Mouse (Mus musculus) midbrain, postnatal 0 days (tissue): ENCODE results near the gene Glp2r. TPM values are rescaled to one million over a fixed set of nuclear protein-coding genes. Genes with fewer than 3 reads are reported as not detected.

Source experiments
- ATAC-seq: fragments of 200-750 bp; cut with Nextera tagmentation; 2 replicates; pipeline ENCODE4 v1.8.0; 2017; ENCODE audit warnings: moderate number of reproducible peaks, mild to moderate bottlenecking, moderate TSS enrichment, moderate library complexity; ENCODE audit not compliant: low FRiP score
- DNase-seq: peaks from one replicate; pipeline ENCODE4 v3.0.0-alpha.2; 2015; ENCODE audit warnings: low spot score
- H3K27ac ChIP-seq: fragments of 300-500 bp; sonication (generic); 2 replicates; pipeline ENCODE4 v1.5.1; 2014; ENCODE audit warnings: low read depth, mild to moderate bottlenecking, low read length, mixed read lengths
- H3K27me3 ChIP-seq: fragments of 300-500 bp; sonication (generic); 2 replicates; pipeline ENCODE4 v1.6.1; 2014; ENCODE audit warnings: low read length, control low read depth, mixed read lengths; ENCODE audit not compliant: insufficient read depth
- H3K36me3 ChIP-seq: fragments of 300-500 bp; sonication (generic); 2 replicates; pipeline ENCODE4 v1.6.1; 2014; ENCODE audit warnings: low read length, control low read depth, mixed read lengths; ENCODE audit not compliant: insufficient read depth
- H3K4me1 ChIP-seq: fragments of 300-500 bp; sonication (generic); 2 replicates; pipeline ENCODE4 v1.6.1; 2014; ENCODE audit warnings: mild to moderate bottlenecking, control low read depth, antibody characterized with exemption, low read length, mixed read lengths; ENCODE audit not compliant: insufficient read depth
- H3K4me2 ChIP-seq: fragments of 300-500 bp; sonication (generic); 2 replicates; pipeline ENCODE4 v1.6.1; 2014; ENCODE audit warnings: low read depth, mild to moderate bottlenecking, low read length, mixed read lengths; ENCODE audit not compliant: poor library complexity, severe bottlenecking
- H3K4me3 ChIP-seq: fragments of 300-500 bp; sonication (generic); 2 replicates; pipeline ENCODE4 v1.5.1; 2014; ENCODE audit warnings: low read depth, mild to moderate bottlenecking, low read length, moderate library complexity
- H3K9ac ChIP-seq: fragments of 300-500 bp; sonication (generic); replicated peaks from 2 replicates; pipeline ENCODE4 v1.6.1; 2014; ENCODE audit warnings: mild to moderate bottlenecking, low read length, moderate library complexity, mixed read lengths; ENCODE audit not compliant: poor library complexity, severe bottlenecking
- H3K9me3 ChIP-seq: fragments of 300-500 bp; sonication (generic); 2 replicates; pipeline ENCODE4 v1.6.1; 2016; ENCODE audit warnings: low read length, control low read depth
- CTCF ChIP-seq: IDR thresholded peaks from 2 replicates; pipeline ENCODE4 v1.5.1; 2016; ENCODE audit warnings: antibody characterized with exemption, mild to moderate bottlenecking
- WGBS: fragments of 180-500 bp; shearing (Covaris S2); extraction: QIAGEN DNeasy Blood & Tissue Kit; methylation state at CpG from one replicate; pipeline ENCODE4 v1.1.7; 2014; 5-methylcytosine and 5-hydroxymethylcytosine counted together
- polyA plus RNA-seq: library from polyadenylated mRNA; unstranded; fragments of >200 nt; fragmentation: Nextera tagmentation; extraction: Ambion mirVana; gene quantifications from 2 replicates; pipeline ENCODE4 v1.2.1, GENCODE M21; 2015
- total RNA-seq: library from RNA; depleted of rRNA; stranded (reverse); fragments of >200 nt; gene quantifications from 2 replicates; pipeline ENCODE4 v1.2.3, GENCODE M21; 2014

Glp2r gene
- total and polyA plus RNA-seq, 2 experiments from 2014 or later = 0.07 to 0.11 TPM

DNA sequence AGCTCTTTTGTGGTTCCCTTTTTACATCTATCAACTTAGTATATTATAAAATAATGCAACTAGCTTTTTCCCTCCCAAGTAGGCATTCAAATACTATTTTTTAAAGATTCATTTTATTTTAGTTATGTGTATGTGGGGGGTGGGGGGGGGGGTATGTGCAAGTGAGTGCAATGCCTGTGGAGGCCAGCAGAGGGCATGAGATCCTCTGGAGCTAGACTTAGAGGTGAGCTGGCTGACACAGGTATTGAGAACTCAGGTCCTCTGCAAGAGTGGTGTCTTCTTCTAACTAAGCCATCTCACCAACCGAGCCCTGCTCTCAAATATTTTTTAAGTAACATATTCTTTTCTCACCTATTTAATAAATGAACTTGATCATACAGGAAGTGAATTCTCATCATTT, 34.6 kb upstream of the Glp2r start:
- DNase-seq = no peak

DNA sequence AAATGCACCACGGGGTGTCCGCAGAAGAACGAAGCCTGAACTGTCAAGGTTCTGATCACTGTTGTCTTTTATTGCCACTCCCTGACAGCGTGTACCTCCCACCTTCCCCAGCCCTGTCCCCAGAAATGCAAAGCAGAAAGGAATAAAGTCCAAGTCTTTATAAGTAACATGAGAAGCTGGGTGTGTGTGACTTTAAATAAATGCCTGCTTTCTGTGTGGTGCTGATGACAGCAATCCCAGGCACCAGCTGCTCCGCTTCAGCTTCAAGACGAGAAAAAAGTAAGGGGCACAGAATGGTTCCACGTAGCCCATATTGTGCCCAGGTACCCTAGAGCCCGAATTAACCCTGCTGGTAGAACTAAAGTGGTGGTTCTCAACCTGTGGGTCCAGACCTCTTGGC, 30.2 kb upstream of the Glp2r start:
- TF ChIP-seq CTCF = no peak
- Histone ChIP-seq H3K27ac (no peak overlapping the region), H3K36me3 (no peaks in the 10 kb centered on the region), H3K4me2 (no peak overlapping the region), H3K4me3 (no peak overlapping the region), H3K9me3 (no peaks in the 10 kb centered on the region), H3K9ac (no peak overlapping the region), H3K4me1 (no peaks in the 10 kb centered on the region), H3K27me3 (no peaks in the 10 kb centered on the region)
- ATAC-seq = no peak
- WGBS = 79% methylated on average over 8 of the region's 8 CpGs
- no peak for DNase-seq

More for the DNA sequence above, 34.6 kb upstream of the Glp2r start:
- Histone ChIP-seq H3K9ac (no peak overlapping the region), H3K4me2 (no peak overlapping the region), H3K27me3 (no peaks in the 10 kb centered on the region), H3K4me3 (no peak overlapping the region), H3K9me3 (no peaks in the 10 kb centered on the region), H3K36me3 (no peaks in the 10 kb centered on the region), H3K27ac (no peak overlapping the region), H3K4me1 (no peaks in the 10 kb centered on the region)
- TF ChIP-seq CTCF = peak; percentile 26; the same call in 1 of the 2 replicates
- ATAC-seq = no peak
- 97% methylated on average over 1 of the region's 1 CpGs for WGBS

DNA sequence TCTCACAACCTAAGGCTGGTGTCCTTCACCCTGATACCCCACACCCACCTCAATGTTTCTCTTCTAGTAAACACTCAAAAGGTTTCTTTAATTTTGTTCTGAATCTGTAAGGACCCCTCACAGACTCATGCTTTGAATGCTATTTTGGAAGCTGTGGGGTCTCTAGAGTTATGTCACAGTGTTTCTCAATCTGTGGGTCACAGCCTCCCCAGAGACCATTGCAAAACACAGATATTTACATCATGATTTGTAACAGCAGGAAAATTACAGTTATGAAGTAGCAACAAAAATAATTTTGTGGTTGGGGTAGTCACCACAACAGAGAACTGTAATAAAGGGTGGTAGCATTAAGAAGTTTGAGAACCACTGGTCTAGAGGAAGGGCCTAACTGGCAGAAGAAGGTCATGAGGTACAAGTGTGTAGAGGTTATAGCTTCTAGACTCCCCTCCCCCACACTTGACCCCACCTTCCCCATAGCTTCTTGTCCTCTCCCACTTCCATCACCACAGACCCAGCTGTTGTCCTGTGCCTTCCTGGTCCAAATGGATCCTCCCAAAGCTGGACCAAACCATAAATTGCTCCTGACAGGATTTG, 29.3 kb upstream of the Glp2r start:
- Histone ChIP-seq H3K4me3 (no peak overlapping the region), H3K27me3 (no peaks in the 10 kb centered on the region), H3K27ac (no peak overlapping the region), H3K36me3 (no peaks in the 10 kb centered on the region), H3K9ac (no peak overlapping the region), H3K9me3 (no peaks in the 10 kb centered on the region), H3K4me2 (no peak overlapping the region), H3K4me1 (no peaks in the 10 kb centered on the region)
- no peak for DNase-seq
- no peak for TF ChIP-seq CTCF
- ATAC-seq = no peak

DNA sequence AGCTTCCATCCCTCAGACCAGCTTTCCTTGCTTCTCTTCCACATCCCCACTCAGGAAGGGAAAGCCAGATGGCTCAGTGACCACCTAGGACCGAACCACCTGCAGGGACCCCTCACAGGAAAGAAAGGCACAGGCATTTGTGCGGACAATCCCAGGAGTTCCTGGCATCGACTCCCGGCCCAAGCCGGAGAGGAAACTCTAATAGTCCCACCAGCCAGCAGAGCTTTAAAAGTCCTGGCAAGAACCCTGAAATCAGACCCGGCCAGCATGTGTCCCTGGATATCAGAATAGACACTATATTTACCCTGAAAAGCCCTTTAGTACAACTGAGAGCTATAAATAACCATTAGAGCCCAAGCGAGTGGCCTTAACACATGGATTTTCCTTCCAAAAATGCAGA, 27.0 kb upstream of the Glp2r start, which contains the start of gene Dhrs7c:
Gene Dhrs7c (plus strand): TSS at position 257 of the 400 bp plus-strand sequence.
- Histone ChIP-seq H3K4me1 (no peaks in the 10 kb centered on the region), H3K4me2 (no peak within 1 kb of the TSS), H3K36me3 (no peaks in the 10 kb centered on the region), H3K4me3 (no peak within 1 kb of the TSS), H3K9ac (no peak within 1 kb of the TSS), H3K9me3 (no peaks in the 10 kb centered on the region), H3K27ac (no peak within 1 kb of the TSS), H3K27me3 (no peaks in the 10 kb centered on the region)
- TF ChIP-seq CTCF = no peak
- no peak for ATAC-seq
- no peak for DNase-seq
- WGBS = 78% methylated on average over 7 of the region's 7 CpGs

DNA sequence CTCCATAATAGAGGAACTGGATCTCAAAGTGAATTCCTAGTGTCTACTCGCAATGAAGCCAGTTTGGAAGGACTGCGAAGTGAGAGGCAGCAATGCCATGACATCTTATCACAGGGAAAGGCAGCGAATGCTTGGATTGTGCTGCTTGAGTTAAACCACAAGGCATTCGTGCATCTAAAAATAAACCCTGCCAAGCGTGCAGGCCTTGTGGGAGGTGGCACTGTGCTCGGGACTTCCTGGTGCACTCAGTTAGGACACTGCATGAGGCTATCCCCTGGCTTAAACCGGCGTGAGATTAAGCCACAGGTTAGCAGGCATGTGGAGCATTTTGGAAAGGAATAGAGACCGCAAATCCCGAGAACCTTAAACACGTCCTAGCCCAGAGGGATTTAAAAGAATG, 19.2 kb upstream of the Glp2r start:
- no peak overlapping the region for H3K4me2 ChIP-seq
- no peak for ATAC-seq
- H3K4me1 ChIP-seq = no peaks in the 10 kb centered on the region
- no peaks in the 10 kb centered on the region for H3K27me3 ChIP-seq
- H3K27ac ChIP-seq = no peak overlapping the region
- no peak overlapping the region for H3K4me3 ChIP-seq
- TF ChIP-seq CTCF = no peak
- DNase-seq = no peak
- no peaks in the 10 kb centered on the region for H3K9me3 ChIP-seq
- H3K9ac ChIP-seq = no peak overlapping the region
- H3K36me3 ChIP-seq = no peaks in the 10 kb centered on the region
- WGBS = 78% methylated on average over 11 of the region's 11 CpGs

DNA sequence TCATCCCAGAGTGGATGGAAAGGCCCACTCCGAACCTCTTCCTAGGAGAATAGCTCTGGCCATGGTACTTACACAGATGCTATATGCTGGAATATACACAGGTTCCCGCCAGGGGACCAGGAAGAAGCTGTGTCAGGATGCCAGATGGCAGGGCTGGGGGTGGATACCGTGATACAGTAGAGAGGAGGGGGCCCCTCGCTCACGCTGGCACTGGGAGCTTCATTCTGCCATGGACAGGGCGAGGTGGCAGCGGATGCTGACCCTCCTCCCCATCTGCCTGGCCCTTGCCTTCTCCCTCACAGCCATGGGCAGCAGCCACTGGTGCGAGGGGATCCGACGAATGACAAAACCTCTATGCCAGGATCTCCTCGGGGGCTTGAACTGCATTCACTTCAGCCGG, 3.4 kb upstream of the Glp2r start, which contains the start of gene Gsg1l2:
Gene Gsg1l2 (plus strand): TSS at position 230 of the 400 bp plus-strand sequence.
- no peak within 1 kb of the TSS for H3K27ac ChIP-seq
- H3K4me2 ChIP-seq = no peak within 1 kb of the TSS
- H3K9ac ChIP-seq = no peak within 1 kb of the TSS
- DNase-seq = peak; percentile 27
- H3K9me3 ChIP-seq = no peaks in the 10 kb centered on the region
- no peaks in the 10 kb centered on the region for H3K36me3 ChIP-seq
- H3K4me1 ChIP-seq = no peaks in the 10 kb centered on the region
- no peak for TF ChIP-seq CTCF
- 85% methylated on average over 12 of the region's 12 CpGs for WGBS
- H3K4me3 ChIP-seq = no peak within 1 kb of the TSS
- no peak for ATAC-seq
- H3K27me3 ChIP-seq = no peaks in the 10 kb centered on the region
